Mouse (Mus musculus): ENCODE data around the gene Gm10320. TPM values are rescaled to one million over a fixed set of nuclear protein-coding genes. Genes with fewer than 3 reads are reported as not detected.

Gene Gm10320
- total RNA-seq (2023; ENCODE audit: inconsistent age) = not detected in 4 replicates

DNA sequence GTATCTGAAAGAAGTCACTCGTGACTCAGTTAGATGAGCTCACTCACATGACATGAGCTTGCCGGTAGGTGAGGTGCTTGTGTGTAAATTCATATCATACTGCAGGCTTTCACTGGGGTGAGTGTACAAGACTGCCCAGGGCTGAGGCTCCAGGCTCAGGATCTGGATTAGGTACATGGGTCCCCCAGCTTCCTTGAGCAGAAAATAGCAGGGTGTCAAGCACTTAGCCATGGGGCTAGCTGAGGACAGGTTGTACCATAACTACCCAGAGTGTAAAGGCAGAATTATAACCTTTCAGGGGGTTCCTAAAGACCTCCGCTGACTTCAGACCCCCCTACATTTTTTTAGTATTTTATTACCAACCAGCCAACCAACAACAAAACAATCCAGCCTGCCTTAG lies at the start of gene Gm10320:
TSS of gene Gm10320 (minus strand) at position 93 of the 400 bp plus-strand sequence.

Other genes starting within 250 kb of the Gm10320 start
- gene Utp15, start 229.0 kb downstream of the Gm10320 start, total RNA-seq (2023; ENCODE audit: inconsistent age) = 72.2 to 78.5 TPM (median 74.1 TPM) in 4 replicates
- 29.4 to 37.8 TPM (median 33.6 TPM) in 4 replicates for gene Ankra2, start 228.9 kb downstream of the Gm10320 start, total RNA-seq (2023; ENCODE audit: inconsistent age)
- gene Gm21976, start 212.1 kb downstream of the Gm10320 start, total RNA-seq (2023; ENCODE audit: inconsistent age) = not detected in 4 replicates
- 407 to 450 TPM (median 423 TPM) in 4 replicates for gene Btf3, start 175.0 kb downstream of the Gm10320 start, total RNA-seq (2023; ENCODE audit: inconsistent age)
- 0.12 TPM in 1 of 4 replicates, not detected in the others for gene Foxd1, start 137.8 kb downstream of the Gm10320 start, total RNA-seq (2023; ENCODE audit: inconsistent age)
- not detected in 4 replicates for gene Tmem174, start 145.4 kb upstream of the Gm10320 start, total RNA-seq (2023; ENCODE audit: inconsistent age)
- not detected in 4 replicates for gene Tmem171, start 202.8 kb upstream of the Gm10320 start, total RNA-seq (2023; ENCODE audit: inconsistent age)

All from B cell, adult (primary cell).